Mouse (Mus musculus) kidney, adult 2 months (tissue): ENCODE measurements around the gene Irf2bpl. TPM values are rescaled to one million over a fixed set of nuclear protein-coding genes. Genes with fewer than 3 reads are reported as not detected.

Experiments used
- DNase-seq: peaks from one replicate; pipeline ENCODE4 v3.0.0; 2021
- H3K27ac ChIP-seq: fragments of 200-500 bp; 2 replicates; pipeline ENCODE4 v1.5.1; 2012; ENCODE audit warnings: low read depth, low read length, control low read depth, inconsistent platforms; ENCODE audit not compliant: insufficient read depth
- H3K27me3 ChIP-seq: fragments of 200-500 bp; replicated peaks from 2 replicates; pipeline ENCODE4 v1.6.1; 2012; ENCODE audit warnings: mild to moderate bottlenecking, moderate library complexity, low read length, inconsistent platforms; ENCODE audit not compliant: control insufficient read depth, insufficient read depth
- H3K36me3 ChIP-seq: fragments of 200-500 bp; 2 replicates; pipeline ENCODE4 v1.6.1; 2012; ENCODE audit warnings: mild to moderate bottlenecking, moderate library complexity, low read length, inconsistent platforms; ENCODE audit not compliant: control insufficient read depth, insufficient read depth
- H3K4me1 ChIP-seq: fragments of 200-500 bp; 2 replicates; pipeline ENCODE4 v1.6.1; 2011; ENCODE audit warnings: low read length; ENCODE audit not compliant: control insufficient read depth, insufficient read depth
- H3K4me3 ChIP-seq: fragments of 200-500 bp; 2 replicates; pipeline ENCODE4 v1.5.1; 2011; ENCODE audit warnings: mild to moderate bottlenecking, low read depth, low read length, control low read depth; ENCODE audit not compliant: insufficient read depth
- CTCF ChIP-seq: fragments of 200-500 bp; conservative IDR thresholded peaks from 2 replicates; pipeline ENCODE4 v1.5.1; 2011; ENCODE audit warnings: low read depth, mild to moderate bottlenecking, control low read depth, low read length, moderate library complexity, mixed read lengths; ENCODE audit not compliant: insufficient read depth, insufficient read length
- POLR2A ChIP-seq: fragments of 200-500 bp; IDR thresholded peaks from one replicate; pipeline ENCODE4 v1.6.1; 2011; ENCODE audit warnings: low read depth, low read length, control low read depth
- WGBS: fragments of 180-500 bp; shearing (Covaris S2); methylation state at CpG from one replicate; pipeline ENCODE4 v1.1.7; 2018; 5-methylcytosine and 5-hydroxymethylcytosine counted together
- polyA plus RNA-seq: library from polyadenylated mRNA; depleted of rRNA; stranded (reverse); fragments of >200 nt; gene quantifications from 2 replicates; pipeline ENCODE4 v1.2.3, GENCODE M21; 2012

Irf2bpl gene
- polyA plus RNA-seq, 1 experiment = 22.0 TPM

DNA sequence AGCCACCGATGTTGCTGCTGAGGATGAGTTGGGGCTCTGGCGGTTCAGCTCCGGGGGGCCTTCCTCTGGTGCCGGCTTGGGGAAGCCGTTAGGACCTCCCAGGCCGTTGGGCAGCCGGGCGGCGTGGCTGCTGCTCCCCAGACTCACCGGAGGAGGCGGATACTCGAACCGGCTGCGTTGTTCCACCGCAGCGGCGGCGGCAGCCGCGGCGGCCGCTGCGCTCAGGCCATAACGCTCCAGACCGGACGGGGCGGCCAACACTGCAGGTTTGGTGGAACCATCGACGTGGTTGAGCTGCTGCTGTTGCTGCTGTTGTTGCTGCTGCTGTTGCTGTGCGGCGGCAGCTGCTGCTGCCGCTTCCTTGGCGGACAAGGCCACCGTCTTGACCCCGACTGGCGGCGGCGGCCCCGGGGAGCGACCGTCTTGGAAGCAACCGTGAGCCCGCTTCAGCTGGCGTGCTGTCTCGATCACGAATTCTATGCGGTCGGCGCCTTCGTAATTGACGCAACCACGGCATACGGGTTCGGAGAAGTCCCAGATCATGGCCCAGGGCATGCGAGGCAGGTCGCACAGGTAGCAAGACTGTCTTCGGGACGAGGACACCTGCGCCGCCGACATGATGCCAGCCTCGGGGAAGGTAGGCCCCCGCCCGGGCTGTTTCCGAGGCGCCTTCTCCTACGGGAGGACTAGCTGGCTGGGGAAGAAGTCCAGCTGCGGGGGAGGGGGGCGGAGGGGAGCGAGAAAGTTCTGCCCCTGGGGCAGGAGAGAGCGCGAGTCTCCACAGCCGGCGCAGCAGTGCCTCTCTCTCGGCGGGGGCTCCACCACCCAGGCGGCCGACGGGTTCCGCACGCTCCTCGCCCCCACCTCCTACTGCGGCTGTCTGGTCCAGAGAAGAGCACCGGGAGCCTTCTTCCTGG is 1.1 kb downstream of the Irf2bpl start:
- H3K27ac ChIP-seq = peak overlapping the region; percentile 99
- H3K4me1 ChIP-seq = peaks cover 20% of the 10 kb centered on the region; the same call in 1 of the 2 replicates
- H3K36me3 ChIP-seq = peaks cover 4% of the 10 kb centered on the region; the same call in 1 of the 2 replicates
- H3K27me3 ChIP-seq = no peaks in the 10 kb centered on the region
- peak; percentile 66 for DNase-seq
- under 1% methylated on average over 84 of the region's 84 CpGs for WGBS
- peak overlapping the region; percentile 96 for H3K4me3 ChIP-seq
- no peak for TF ChIP-seq POLR2A
- TF ChIP-seq CTCF = no peak

DNA sequence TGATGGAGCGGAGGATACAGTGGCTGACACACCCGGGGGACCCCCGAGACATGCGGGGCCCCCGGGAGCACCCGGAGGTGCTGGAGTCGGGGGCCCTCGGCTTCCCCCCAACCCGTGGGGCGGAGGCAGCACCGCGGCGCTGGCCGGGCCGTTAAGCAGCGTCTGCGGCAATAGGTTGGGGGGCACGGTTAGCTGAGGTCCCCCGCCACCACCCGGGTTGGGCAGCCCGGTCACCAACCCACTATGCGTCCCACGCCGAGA is 1.6 kb downstream of the Irf2bpl start:
- H3K36me3 ChIP-seq = peaks cover 4% of the 10 kb centered on the region; the same call in 1 of the 2 replicates
- WGBS = under 1% methylated on average over 24 of the region's 24 CpGs
- H3K4me1 ChIP-seq = peaks cover 20% of the 10 kb centered on the region; the same call in 1 of the 2 replicates
- H3K27me3 ChIP-seq = no peaks in the 10 kb centered on the region
- TF ChIP-seq POLR2A (no peak), CTCF (no peak)
- DNase-seq = no peak
- peak overlapping the region; percentile 96 for H3K4me3 ChIP-seq
- peak overlapping the region; percentile 99 for H3K27ac ChIP-seq

DNA sequence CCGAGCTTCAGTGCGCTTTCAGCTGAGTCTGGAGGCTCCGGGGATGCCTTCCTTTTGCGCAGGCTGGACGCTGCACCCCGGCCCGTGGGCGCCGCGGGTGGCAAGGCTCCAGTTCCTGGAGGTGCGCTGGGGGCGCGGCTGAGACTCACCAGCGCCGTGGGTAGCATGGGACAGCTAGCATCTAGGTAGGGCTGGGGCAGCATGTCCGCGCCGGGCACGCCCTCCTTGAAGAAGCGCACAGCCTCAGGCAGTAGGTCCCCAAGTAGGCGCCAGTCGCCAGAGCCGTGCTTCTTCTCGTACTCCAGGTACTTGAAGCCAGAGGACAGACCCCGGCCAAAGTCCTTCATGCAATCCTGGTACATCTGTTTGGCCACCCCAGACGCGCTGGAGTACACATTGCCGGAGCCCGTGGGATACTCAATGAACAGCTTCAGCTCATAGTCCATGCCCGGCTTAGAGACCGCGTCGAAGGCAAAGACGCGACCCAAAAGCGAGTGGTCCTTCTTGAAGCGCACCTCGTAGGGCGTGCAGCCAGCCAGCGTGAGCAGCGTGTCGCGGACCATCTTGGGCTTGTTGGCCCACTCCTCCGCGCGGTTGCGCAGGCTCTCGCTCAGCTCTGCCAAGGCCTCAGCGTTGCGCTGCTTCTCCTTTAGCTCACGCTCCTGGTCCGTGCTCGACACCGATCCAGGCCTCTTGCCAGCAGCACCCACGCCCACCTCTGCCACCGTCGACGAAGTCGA is 2.1 kb downstream of the Irf2bpl start:
- TF ChIP-seq CTCF = no peak
- no peak for TF ChIP-seq POLR2A
- peak; percentile 79 for DNase-seq
- peaks cover 4% of the 10 kb centered on the region; the same call in 1 of the 2 replicates for H3K36me3 ChIP-seq
- peaks cover 19% of the 10 kb centered on the region; the same call in 1 of the 2 replicates for H3K4me1 ChIP-seq
- WGBS = 2% methylated on average over 59 of the region's 59 CpGs
- H3K4me3 ChIP-seq = peak overlapping the region; percentile 96
- H3K27me3 ChIP-seq = no peaks in the 10 kb centered on the region
- H3K27ac ChIP-seq = peak overlapping the region; percentile 99

DNA sequence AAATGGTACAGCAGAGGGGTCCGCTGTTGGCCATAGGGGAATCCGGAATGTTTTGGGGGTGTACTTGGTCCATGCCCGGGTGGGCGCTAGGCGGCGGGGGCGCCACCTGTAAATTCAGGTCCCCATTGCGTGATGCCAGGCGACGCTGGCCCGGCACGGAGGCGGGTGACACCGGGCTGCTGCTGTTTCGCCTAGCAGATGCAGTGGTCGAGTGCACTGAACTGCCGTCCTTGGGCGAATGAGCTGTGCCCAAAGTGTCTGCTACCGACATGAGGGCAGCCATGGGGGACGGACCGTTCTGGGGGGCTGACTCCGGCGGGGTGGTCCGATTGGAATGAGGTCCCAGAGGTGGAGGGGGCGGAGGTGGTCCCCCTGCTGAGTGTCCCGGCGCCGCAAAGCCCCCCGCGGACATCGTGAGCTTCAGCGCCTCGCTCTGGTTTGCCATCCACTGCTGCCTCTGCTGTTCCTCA is 2.8 kb downstream of the Irf2bpl start:
- no peaks in the 10 kb centered on the region for H3K27me3 ChIP-seq
- peaks cover 4% of the 10 kb centered on the region; the same call in 1 of the 2 replicates for H3K36me3 ChIP-seq
- peaks cover 17% of the 10 kb centered on the region; the same call in 1 of the 2 replicates for H3K4me1 ChIP-seq
- TF ChIP-seq CTCF = no peak
- TF ChIP-seq POLR2A = no peak
- no peak for DNase-seq
- H3K27ac ChIP-seq = peak overlapping the region; percentile 99
- WGBS = 21% methylated on average over 33 of the region's 33 CpGs
- peak overlapping the region; percentile 96 for H3K4me3 ChIP-seq

DNA sequence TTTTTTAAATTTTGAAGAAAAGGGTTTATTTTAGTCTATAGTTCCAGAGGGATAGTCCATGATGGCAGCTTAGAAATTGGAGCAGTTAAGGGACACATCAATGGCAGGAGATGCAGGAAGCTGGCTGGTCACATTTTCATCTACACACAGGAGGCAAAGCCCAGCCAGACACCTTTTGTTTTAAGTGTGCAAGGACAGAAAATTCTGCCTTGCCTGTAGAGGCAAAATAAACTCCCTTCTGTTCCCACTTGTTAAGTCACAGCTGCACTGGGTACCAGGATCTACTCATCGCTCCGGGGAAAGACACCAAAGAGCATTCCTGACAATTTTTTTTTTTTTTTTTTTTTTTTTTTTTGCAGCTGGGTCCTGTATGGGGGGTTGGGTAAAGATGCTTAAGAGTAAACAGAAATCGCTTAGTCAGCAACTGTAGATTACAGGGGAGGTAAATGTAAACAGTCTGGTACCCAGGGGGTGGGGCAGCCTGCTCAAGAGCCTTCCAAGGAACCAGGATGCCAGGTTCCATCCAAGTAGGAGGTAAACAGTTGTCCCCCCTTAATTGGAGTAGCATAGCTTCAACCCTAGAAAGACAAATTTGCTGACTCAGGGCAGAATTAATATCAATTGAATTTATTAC is 4.4 kb downstream of the Irf2bpl start:
- Histone ChIP-seq H3K4me1 (peaks cover 12% of the 10 kb centered on the region; the same call in 1 of the 2 replicates), H3K27me3 (no peaks in the 10 kb centered on the region), H3K4me3 (no peak overlapping the region), H3K27ac (peak overlapping the region; percentile 25; the same call in 1 of the 2 replicates), H3K36me3 (peaks cover 4% of the 10 kb centered on the region; the same call in 1 of the 2 replicates)
- TF ChIP-seq CTCF (no peak), POLR2A (no peak)
- DNase-seq = no peak
- WGBS = 53% methylated on average over 3 of the region's 3 CpGs

DNA sequence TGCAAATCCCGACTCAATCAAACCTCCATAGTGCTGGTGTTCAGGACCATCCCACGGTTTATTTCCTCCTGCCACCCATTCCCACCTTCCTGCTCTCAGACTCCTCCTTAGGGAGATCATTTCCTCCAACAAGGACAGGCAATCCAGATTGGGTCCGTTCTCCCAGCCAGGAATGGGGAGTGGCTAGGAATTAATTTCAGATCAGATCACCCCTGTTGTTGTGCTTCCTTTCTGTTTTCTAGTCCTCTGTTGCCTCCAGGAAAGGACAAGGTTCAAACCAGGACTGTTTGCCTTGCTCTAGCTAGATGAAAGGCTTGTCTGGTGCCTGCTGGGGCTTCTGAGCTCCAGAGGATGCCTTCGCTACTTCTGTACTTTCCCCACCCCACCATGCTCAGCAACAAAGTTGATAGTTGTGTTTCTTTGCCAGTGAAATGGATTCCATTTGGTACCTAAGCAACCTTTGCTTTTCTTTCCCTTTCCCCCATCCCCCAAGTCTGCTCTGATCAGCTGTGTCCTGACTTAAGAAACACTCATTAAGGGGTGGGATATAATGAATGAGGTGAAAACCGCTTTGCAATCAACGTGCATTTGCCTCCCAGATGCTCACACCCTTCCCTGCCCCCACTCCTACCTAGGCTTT is 5.0 kb downstream of the Irf2bpl start:
- no peak overlapping the region for H3K4me3 ChIP-seq
- DNase-seq = peak; percentile 71
- no peaks in the 10 kb centered on the region for H3K27me3 ChIP-seq
- TF ChIP-seq POLR2A = no peak
- no peak for TF ChIP-seq CTCF
- H3K36me3 ChIP-seq = peaks cover 4% of the 10 kb centered on the region; the same call in 1 of the 2 replicates
- H3K27ac ChIP-seq = peak overlapping the region; percentile 25
- WGBS = 31% methylated on average over 6 of the region's 6 CpGs
- peaks cover 11% of the 10 kb centered on the region; the same call in 1 of the 2 replicates for H3K4me1 ChIP-seq
